Mouse (Mus musculus) lung, adult 2 months (tissue): ENCODE data around the gene Gm20388. TPM values are rescaled to one million over a fixed set of nuclear protein-coding genes. Genes with fewer than 3 reads are reported as not detected.

ENCODE experiments used
- DNase-seq: peaks from one replicate; pipeline ENCODE4 v3.0.0; 2022
- H3K4me1 ChIP-seq: fragments of 200-500 bp; 2 replicates; pipeline ENCODE4 v1.6.1; 2011; ENCODE audit warnings: low read length; ENCODE audit not compliant: control insufficient read depth, insufficient read depth
- H3K4me3 ChIP-seq: fragments of 200-500 bp; replicated peaks from 2 replicates; pipeline ENCODE3; 2011; ENCODE audit warnings: low read depth, mild to moderate bottlenecking, control low read depth, low read length; ENCODE audit errors: extremely low read depth
- CTCF ChIP-seq: fragments of 200-500 bp; IDR thresholded peaks from 2 replicates; pipeline ENCODE4 v1.5.1; 2011; ENCODE audit warnings: mild to moderate bottlenecking, low read length, control low read depth; ENCODE audit not compliant: insufficient read depth
- POLR2A ChIP-seq: fragments of 200-500 bp; IDR thresholded peaks from 2 replicates; pipeline ENCODE4 v1.6.1; 2011; ENCODE audit warnings: low read depth, mild to moderate bottlenecking, control low read depth, low read length, borderline replicate concordance; ENCODE audit errors: extremely low read depth
- WGBS: fragments of 180-500 bp; shearing (Covaris S2); methylation state at CpG from one replicate; pipeline ENCODE4 v1.1.7; 2018; 5-methylcytosine and 5-hydroxymethylcytosine counted together
- polyA plus RNA-seq: library from polyadenylated mRNA; depleted of rRNA; stranded (reverse); fragments of >200 nt; gene quantifications from 2 replicates; pipeline ENCODE4 v1.2.3, GENCODE M21; 2012

Gm20388 gene
- polyA plus RNA-seq, 1 experiment, result 67.8 TPM

DNA sequence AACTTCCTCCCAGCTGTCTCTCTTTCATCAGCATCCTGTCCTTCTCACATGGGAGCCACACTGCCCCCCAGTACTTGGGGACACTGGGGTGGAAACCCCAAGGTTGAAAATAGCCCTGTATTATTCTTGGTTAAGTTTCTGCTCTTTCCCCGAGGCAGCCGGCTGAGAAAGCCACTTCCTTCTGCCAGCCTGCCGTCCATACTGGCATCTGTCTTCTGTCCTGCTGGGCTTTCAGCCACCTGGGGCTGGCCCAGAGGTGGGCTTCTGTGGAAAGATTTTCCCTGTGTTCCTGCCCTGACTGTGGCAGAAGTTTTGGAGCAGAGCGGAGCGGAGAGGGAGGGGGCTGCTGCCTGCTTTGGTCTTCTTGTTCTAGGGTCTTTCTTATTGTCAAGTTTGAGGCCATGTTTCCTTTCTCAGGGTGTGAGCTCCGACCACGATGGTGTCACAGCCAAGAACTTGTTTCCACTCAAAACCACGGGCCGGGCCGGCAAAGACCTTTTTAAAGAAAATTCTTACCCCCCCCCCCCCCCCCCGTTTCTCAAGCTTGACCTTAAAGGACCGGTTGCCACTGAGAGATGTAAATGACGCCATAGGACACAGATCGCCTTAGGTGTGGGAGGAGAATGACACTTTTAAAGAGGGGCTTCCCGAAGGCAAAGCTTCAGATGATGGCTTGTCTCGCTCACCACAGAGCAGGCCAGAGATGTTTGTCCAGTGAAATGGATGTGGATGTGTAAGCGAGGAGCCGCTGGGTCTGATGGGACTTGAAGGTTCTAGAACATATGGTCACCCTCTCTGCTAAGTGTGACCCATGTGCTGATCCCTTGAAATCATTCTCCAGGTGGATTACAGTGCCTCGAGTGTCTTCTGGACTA is 849.9 kb downstream of the Gm20388 start:
- WGBS, result 71% methylated on average over 19 of the region's 19 CpGs

DNA sequence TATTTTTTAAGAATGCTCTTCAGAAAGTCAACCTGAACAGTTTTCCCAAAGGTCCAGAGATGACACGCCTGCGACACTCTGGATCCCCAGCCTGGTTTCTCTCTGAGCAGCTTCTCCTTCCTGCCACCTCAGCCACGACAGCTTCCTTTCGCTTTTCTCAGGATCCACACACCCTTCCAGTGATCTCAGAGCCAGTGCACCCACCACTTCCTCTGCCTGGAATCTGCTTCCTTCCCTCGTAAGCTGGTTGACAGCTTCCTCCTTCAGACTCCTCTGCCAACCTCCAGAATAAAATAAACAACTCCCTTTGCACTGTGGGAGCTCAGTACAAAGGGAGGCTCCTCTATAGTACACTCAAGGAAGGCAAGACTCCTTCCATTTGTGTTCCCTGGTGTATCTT is 852.6 kb downstream of the Gm20388 start:
- TF ChIP-seq CTCF, result no peak
- TF ChIP-seq POLR2A, result no peak
- DNase-seq, result no peak
- 0 out of 2 replicates have a peak, but pooled peaks cover 3% of the 10 kb centered on the region for H3K4me1 ChIP-seq
- H3K4me3 ChIP-seq, result no peak overlapping the region
- 38% methylated on average over 5 of the region's 5 CpGs for WGBS

More for the DNA sequence above, 849.9 kb downstream of the Gm20388 start:
- DNase-seq, result no peak
- 0 out of 2 replicates have a peak, but pooled peaks cover 3% of the 10 kb centered on the region for H3K4me1 ChIP-seq
- TF ChIP-seq CTCF, result no peak
- no peak for TF ChIP-seq POLR2A
- no peak overlapping the region for H3K4me3 ChIP-seq

- H3K4me1 ChIP-seq, result 0 out of 2 replicates have a peak, but pooled peaks cover 3% of the 10 kb centered on the region
- DNase-seq, result no peak
- TF ChIP-seq CTCF (no peak), POLR2A (no peak)
- no peak overlapping the region for H3K4me3 ChIP-seq
Observed at GRCm38 (mm10) chr8:120764638-120765037, 854.0 kb downstream of the Gm20388 start.

DNA sequence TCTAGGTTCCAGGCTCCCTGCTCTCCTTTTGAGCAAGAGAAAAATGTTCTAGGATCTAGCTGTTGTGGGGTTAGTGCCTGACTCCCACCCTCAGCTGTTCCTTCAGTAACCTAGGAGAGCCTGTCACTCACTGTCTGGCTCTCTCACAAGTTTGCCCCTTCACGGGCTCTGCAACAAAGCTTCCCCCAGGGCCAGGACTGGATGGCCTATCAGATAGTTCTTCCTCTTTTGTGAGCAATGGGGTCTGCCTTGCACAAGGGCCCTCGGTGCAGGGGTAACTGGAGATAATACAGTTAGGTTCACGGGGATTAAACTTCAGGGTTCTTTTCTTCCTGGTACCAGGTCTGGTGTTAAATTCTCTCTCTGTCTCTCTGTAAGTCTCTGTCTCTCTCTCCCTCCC is 856.0 kb downstream of the Gm20388 start:
- Histone ChIP-seq H3K4me3 (no peak overlapping the region), H3K4me1 (0 out of 2 replicates have a peak, but pooled peaks cover 3% of the 10 kb centered on the region)
- no peak for DNase-seq
- TF ChIP-seq CTCF (no peak), POLR2A (no peak)
- 53% methylated on average over 3 of the region's 3 CpGs for WGBS

DNA sequence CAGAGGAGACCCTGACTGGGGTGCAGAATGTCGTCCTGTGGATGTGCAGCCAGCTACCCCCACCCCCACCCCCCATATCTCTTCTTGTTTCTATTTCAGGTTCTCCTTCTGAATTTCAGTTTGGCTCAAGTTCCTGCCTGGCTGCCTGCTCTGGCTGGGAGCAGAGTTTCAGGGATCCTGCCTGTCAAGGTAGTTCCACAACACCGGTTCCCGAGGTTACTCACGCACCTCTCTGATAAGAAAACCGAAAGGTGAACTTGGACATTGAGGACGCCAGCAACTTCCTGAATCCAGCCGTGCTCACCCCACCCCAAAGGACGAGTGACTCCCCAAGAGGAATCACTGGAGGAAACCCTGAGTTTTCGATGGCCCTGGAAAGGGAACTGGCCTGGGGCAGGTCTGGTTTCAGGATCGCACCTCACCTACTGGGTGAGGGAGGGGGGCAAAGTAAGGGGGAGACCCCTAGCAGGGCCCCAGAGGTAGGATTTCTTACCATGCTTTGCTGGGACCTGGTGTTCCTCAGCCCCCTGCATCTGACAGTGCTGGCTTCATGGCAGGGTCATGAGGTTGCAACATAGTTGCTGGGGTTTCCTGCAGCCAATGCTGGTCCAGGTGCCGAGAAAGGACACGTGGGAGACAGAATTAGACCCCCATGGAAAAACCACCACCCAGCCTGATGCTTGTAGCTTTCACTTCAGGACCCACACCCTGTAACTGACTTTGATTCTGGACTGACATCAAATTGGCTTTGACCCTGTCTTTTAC is 858.0 kb downstream of the Gm20388 start:
- H3K4me3 ChIP-seq, result no peak overlapping the region
- WGBS, result 55% methylated on average over 12 of the region's 12 CpGs
- DNase-seq, result no peak
- no peaks in the 10 kb centered on the region for H3K4me1 ChIP-seq
- no peak for TF ChIP-seq CTCF
- no peak for TF ChIP-seq POLR2A

GRCm38 (mm10) chr8:120777184-120777583 is 866.5 kb downstream of the Gm20388 start:
- DNase-seq, result no peak
- H3K4me1 ChIP-seq, result no peaks in the 10 kb centered on the region
- WGBS, result 85% methylated on average over 10 of the region's 10 CpGs
- no peak overlapping the region for H3K4me3 ChIP-seq
- no peak for TF ChIP-seq CTCF

GRCm38 (mm10) chr8:120777732-120778131 is 867.1 kb downstream of the Gm20388 start:
- Histone ChIP-seq H3K4me3 (no peak overlapping the region), H3K4me1 (no peaks in the 10 kb centered on the region)
- WGBS, result 48% methylated on average over 13 of the region's 13 CpGs
- DNase-seq, result no peak
- TF ChIP-seq CTCF (no peak), POLR2A (no peak)

DNA sequence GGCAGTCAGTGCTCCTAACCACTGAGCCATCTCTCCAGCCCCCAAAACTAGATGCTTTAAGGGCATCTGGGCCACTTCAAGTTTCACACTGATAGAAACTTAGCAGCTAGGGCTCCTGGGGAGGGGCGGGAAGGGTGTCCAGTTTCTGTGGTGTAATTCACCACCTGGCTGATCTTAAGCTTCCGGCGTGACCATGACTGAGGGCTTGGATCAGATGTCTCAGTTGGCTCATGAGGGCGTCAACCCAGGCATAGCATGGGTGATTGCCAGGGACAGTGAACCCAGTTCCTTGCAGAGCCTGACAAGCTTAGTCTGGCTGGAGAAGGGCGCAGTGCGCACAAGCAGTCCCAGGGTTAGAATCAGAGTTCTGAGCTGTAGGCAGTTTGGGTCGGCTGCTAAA is 868.5 kb downstream of the Gm20388 start:
- no peak for TF ChIP-seq POLR2A
- TF ChIP-seq CTCF, result no peak
- Histone ChIP-seq H3K4me3 (no peak overlapping the region), H3K4me1 (no peaks in the 10 kb centered on the region)
- WGBS, result 94% methylated on average over 7 of the region's 7 CpGs
- no peak for DNase-seq

GRCm38 (mm10) chr8:120783781-120784180 is 873.1 kb downstream of the Gm20388 start:
- DNase-seq, result no peak
- Histone ChIP-seq H3K4me1 (no peaks in the 10 kb centered on the region), H3K4me3 (no peak overlapping the region)
- 76% methylated on average over 4 of the region's 4 CpGs for WGBS
- TF ChIP-seq CTCF (no peak), POLR2A (no peak)

- no peak for DNase-seq
- whole genome bisulfite sequencing, result 63% methylated on average over 4 of the region's 4 CpGs
- TF ChIP-seq CTCF (no peak), POLR2A (no peak)
- Histone ChIP-seq H3K4me1 (no peaks in the 10 kb centered on the region; the same call in 1 of the 2 replicates), H3K4me3 (no peak overlapping the region)
Observed at GRCm38 (mm10) chr8:120786753-120787152, 876.1 kb downstream of the Gm20388 start.
